Mouse (Mus musculus): ENCODE measurements around the gene Lcn2. TPM values are rescaled to one million over a fixed set of nuclear protein-coding genes. Genes with fewer than 3 reads are reported as not detected.

Lcn2 gene
- total and polyA plus RNA-seq, 3 experiments = not detected

DNA sequence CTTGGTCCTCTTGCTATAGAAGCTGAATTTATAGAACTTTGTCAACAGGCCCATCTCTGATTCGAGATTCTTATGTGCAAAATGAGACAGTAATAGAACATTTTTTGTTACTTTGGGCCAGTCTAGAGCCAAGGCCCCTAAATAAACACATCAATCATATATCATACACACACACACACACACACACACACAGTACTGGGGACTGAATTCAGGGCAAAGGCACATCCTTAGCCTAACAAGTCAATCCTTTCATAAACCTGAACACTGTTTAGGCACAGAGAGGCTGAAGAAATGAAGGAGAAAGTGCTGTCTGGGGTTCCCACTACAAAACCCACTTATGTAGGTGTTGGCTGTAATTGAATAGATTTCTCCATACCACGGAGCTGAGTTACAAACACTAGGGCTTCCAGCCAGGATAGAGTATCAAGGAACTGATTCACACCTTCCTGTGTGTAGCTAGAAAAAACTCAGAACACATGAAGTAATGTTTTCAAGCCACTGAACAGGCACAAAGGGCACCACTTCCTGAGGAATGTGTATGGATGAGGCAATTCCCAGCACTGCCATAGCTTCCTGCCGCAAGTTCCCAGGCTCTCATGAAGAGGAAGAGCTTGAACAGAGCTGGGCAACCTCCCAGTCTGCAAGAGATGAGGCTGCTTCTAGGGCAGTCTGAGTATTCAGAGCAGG, 48.8 kb upstream of the Lcn2 start:
- Histone ChIP-seq H3K36me3 (replicated peaks in 1 of 2; ENCODE audit: control insufficient read depth in 1 of 2, insufficient read depth in 1 of 2, low read length in 1 of 2) (peaks cover 0 to 31% of the 10 kb centered on the region in 2 experiments), H3K4me1 (ENCODE audit: control insufficient read depth in 1 of 2, insufficient read depth in 2 of 2) (peaks cover 7 to 28% of the 10 kb centered on the region in 2 experiments; a peak in 3 of 4 replicates), H3K9ac (ENCODE audit: insufficient read depth, low read depth) (no peak overlapping the region), H3K9me3 (replicated peaks; ENCODE audit: low read length) (no peaks in the 10 kb centered on the region), H3K4me3 (replicated peaks in 1 of 3; ENCODE audit: low read depth in 2 of 3, low read length in 2 of 3, poor library complexity in 1 of 3) (no peak overlapping the region), H3K79me2 (replicated peaks; ENCODE audit: control insufficient read depth, extremely low read depth, insufficient read depth, poor library complexity, severe bottlenecking) (peaks cover 10% of the 10 kb centered on the region; the same call in 1 of the 2 replicates), H3K27me3 (replicated peaks) (no peaks in the 10 kb centered on the region), H3K4me2 (ENCODE audit: insufficient read depth, low read depth, poor library complexity, severe bottlenecking) (no peak overlapping the region), H3K27ac (ENCODE audit: insufficient read depth, low read depth) (no peak overlapping the region)
- no peak for DNase-seq (ENCODE audit: extremely low read depth)
- TF ChIP-seq JUND (conservative IDR thresholded peaks at IDR 0.05; ENCODE audit: low read depth, low read length) (no peak), MYC (IDR thresholded peaks at IDR 0.05; ENCODE audit: low read depth, low read length) (no peak)
- in situ Hi-C loops (cut with MboI; ENCODE audit: low pct_ligation_motif_present, low pct_unique_long_range_greater_than_20kb, low sequenced_read_pairs) = no loop called here
- dilution Hi-C loops (cut with MboI; ENCODE audit: extremely low pct_ligation_motif_present, extremely low pct_unique_long_range_greater_than_20kb, low sequenced_read_pairs) = no loop called here

DNA sequence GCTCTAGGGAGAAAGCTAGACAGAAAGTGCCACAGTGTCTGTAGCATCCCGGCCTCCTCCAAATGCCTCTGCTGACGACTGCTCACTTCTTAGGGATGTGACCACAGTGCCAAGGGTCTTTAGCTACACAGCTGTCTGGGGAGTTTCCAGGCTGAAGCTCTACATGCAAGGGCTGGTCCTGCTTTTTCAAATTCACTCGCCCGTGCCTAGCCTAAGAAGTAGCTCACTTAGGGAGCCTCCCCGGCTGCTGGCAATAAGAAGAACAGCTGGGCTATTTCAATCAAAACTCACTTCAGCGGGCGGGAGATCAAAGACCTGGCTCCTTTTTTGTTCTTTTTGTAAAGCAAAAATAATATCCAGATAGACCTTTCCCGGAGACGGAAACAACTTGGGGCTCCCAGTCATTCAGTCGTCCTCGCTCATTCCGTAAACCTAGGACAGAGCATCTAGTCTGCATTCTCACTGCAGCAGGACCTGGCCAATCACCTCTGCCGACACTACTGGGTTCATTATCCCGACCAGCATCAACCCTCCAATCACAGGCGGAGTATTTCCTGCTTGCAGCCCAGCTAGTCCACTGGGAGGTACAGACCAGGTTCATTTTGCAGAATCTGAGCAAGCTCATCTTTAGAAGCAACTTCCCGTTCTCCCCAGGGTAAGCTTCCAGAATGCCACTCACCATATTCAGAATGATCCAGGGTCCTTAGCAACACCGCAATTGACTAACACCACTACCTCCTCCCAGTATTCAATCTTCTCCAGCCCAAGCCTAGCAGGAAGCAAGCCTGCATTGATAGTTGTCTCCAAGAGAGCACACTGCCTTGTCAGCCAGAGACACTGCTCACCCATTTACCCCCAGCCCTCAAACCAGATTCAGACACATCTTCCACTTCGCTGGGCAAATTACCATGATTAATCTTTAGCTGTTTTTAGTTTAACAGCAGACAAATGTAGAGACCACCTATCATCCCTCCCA, 42.9 kb upstream of the Lcn2 start:
- H3K36me3 ChIP-seq (replicated peaks in 1 of 2; ENCODE audit: control insufficient read depth in 1 of 2, insufficient read depth in 1 of 2, low read length in 1 of 2) = peaks cover 0 to 22% of the 10 kb centered on the region in 2 experiments
- no peaks in the 10 kb centered on the region for H3K9me3 ChIP-seq (replicated peaks; ENCODE audit: low read length)
- DNase-seq (ENCODE audit: extremely low read depth) = no peak
- H3K4me3 ChIP-seq (replicated peaks in 1 of 3; ENCODE audit: low read depth in 2 of 3, low read length in 2 of 3, poor library complexity in 1 of 3) = no peak overlapping the region
- in situ Hi-C loops (cut with MboI; ENCODE audit: low pct_ligation_motif_present, low pct_unique_long_range_greater_than_20kb, low sequenced_read_pairs) (no loop called here), dilution Hi-C loops (cut with MboI; ENCODE audit: extremely low pct_ligation_motif_present, extremely low pct_unique_long_range_greater_than_20kb, low sequenced_read_pairs) (no loop called here)
- no peak overlapping the region for H3K27ac ChIP-seq (ENCODE audit: insufficient read depth, low read depth)
- H3K4me2 ChIP-seq (ENCODE audit: insufficient read depth, low read depth, poor library complexity, severe bottlenecking) = no peak overlapping the region
- no peaks in the 10 kb centered on the region for H3K27me3 ChIP-seq (replicated peaks)
- H3K79me2 ChIP-seq (replicated peaks; ENCODE audit: control insufficient read depth, extremely low read depth, insufficient read depth, poor library complexity, severe bottlenecking) = peaks cover 1% of the 10 kb centered on the region; the same call in 1 of the 2 replicates
- no peak for TF ChIP-seq PAX5 (IDR thresholded peaks at IDR 0.05; ENCODE audit: low read length)
- no peak for TF ChIP-seq NELFE (IDR thresholded peaks at IDR 0.05; ENCODE audit: low read depth, low read length)
- no peak for TF ChIP-seq USF1 (IDR thresholded peaks at IDR 0.05; ENCODE audit: low read depth, low read length)
- TF ChIP-seq TCF12 (IDR thresholded peaks at IDR 0.05; ENCODE audit: low read depth, low read length) = no peak
- TF ChIP-seq JUN (IDR thresholded peaks at IDR 0.05; ENCODE audit: insufficient read depth, low read depth, low read length) = no peak
- no peak for TF ChIP-seq ZMIZ1 (IDR thresholded peaks at IDR 0.05; ENCODE audit: low read depth, low read length)
- no peak for TF ChIP-seq MAFK (IDR thresholded peaks at IDR 0.05; ENCODE audit: insufficient replicate concordance, low read length)
- TF ChIP-seq GABPA (IDR thresholded peaks at IDR 0.05; ENCODE audit: insufficient replicate concordance, low read depth, low read length) = no peak
- H3K9ac ChIP-seq (ENCODE audit: insufficient read depth, low read depth) = no peak overlapping the region
- H3K4me1 ChIP-seq (ENCODE audit: control insufficient read depth in 1 of 2, insufficient read depth in 2 of 2) = peaks cover 0 to 5% of the 10 kb centered on the region in 2 experiments; a peak in 1 of 4 replicates
